Mouse (Mus musculus): Measurements from ENCODE around the gene Myl12a.

GRCm38 (mm10) chr17:71002744-71003094 lies at the start of gene Myl12a:
- no peak for TF ChIP-seq CTCF (IDR thresholded peaks at IDR 0.05; ENCODE audit: low read depth)
- TF ChIP-seq EP300 (IDR thresholded peaks at IDR 0.05; ENCODE audit: low read depth) = no peak

All from heart, postnatal 0 days (tissue).